Mouse (Mus musculus): ENCODE results near the gene Neo1. TPM values are rescaled to one million over a fixed set of nuclear protein-coding genes. Genes with fewer than 3 reads are reported as not detected.

Neo1 gene
- polyA plus RNA-seq, 1 experiment, result 2.4 TPM

DNA sequence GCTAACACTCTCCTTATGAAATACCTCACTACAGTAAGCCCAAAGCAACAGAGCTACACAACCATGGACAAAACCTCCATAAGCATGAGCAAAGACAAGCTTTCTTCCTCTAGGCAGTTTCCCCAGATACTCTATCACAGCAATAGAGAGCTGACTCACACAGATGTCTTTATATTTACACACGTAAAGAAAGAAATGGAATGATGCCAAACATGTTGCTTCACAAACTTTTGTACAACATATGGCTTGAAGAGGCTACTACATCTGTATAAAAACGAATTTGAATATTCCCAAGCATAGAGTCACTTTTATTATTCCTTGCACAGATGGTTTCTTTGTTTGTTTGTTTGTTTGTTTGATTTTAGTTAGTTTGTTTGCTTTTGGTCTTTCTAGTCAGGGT, 101.5 kb downstream of the Neo1 start:
- 66% methylated on average over 2 of the region's 2 CpGs for WGBS
- DNase-seq (ENCODE audit: low read depth in 1 of 2, low spot score in 2 of 2), result no peak
- TF ChIP-seq CTCF (IDR thresholded peaks at IDR 0.05; ENCODE audit: extremely low read depth, insufficient read depth, insufficient read length, insufficient replicate concordance) (no peak), POLR2A (IDR thresholded peaks at IDR 0.05; ENCODE audit: low read depth, low read length) (no peak)

DNA sequence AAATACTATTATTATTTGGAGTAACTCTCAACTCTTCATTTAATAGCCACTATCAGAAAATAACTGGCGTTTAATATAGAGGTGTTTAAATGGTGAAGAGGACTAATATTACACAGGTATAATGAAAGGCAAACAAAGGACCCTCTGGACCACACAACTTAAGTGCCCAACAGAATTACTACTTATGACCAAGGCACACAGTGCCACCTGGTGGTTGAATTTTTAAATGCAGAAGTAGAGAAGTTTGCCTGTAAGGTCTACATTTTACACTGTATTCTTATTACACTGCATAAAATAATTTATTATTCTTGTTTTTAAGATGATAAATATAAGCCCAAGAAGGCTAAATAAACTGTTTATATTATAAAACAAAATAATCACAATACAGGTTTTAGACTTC, 108.1 kb downstream of the Neo1 start:
- no peaks in the 10 kb centered on the region for H3K36me3 ChIP-seq (ENCODE audit: control insufficient read depth, insufficient read depth, low read length)
- peak; percentile 11 to 13 for DNase-seq (ENCODE audit: low read depth in 1 of 2, low spot score in 2 of 2)
- H3K4me3 ChIP-seq (ENCODE audit: extremely low read depth, insufficient read depth, insufficient read length), result no peak overlapping the region
- peak; percentile 15; the same call in 1 of the 2 replicates for TF ChIP-seq CTCF (IDR thresholded peaks at IDR 0.05; ENCODE audit: extremely low read depth, insufficient read depth, insufficient read length, insufficient replicate concordance)
- no peak for TF ChIP-seq POLR2A (IDR thresholded peaks at IDR 0.05; ENCODE audit: low read depth, low read length)
- no peak overlapping the region for H3K27ac ChIP-seq (ENCODE audit: insufficient read depth, low read length)
- no peaks in the 10 kb centered on the region for H3K27me3 ChIP-seq (ENCODE audit: control insufficient read depth, insufficient read depth, low read length)
- no peaks in the 10 kb centered on the region for H3K4me1 ChIP-seq (ENCODE audit: control insufficient read depth, insufficient read depth, insufficient read length)
- WGBS, result 17% methylated on average over 1 of the region's 1 CpGs

More for the DNA sequence above, 101.5 kb downstream of the Neo1 start:
- Histone ChIP-seq H3K36me3 (ENCODE audit: control insufficient read depth, insufficient read depth, low read length) (no peaks in the 10 kb centered on the region), H3K27me3 (ENCODE audit: control insufficient read depth, insufficient read depth, low read length) (no peaks in the 10 kb centered on the region), H3K4me1 (ENCODE audit: control insufficient read depth, insufficient read depth, insufficient read length) (no peaks in the 10 kb centered on the region), H3K4me3 (ENCODE audit: extremely low read depth, insufficient read depth, insufficient read length) (no peak overlapping the region), H3K27ac (ENCODE audit: insufficient read depth, low read length) (no peak overlapping the region)

DNA sequence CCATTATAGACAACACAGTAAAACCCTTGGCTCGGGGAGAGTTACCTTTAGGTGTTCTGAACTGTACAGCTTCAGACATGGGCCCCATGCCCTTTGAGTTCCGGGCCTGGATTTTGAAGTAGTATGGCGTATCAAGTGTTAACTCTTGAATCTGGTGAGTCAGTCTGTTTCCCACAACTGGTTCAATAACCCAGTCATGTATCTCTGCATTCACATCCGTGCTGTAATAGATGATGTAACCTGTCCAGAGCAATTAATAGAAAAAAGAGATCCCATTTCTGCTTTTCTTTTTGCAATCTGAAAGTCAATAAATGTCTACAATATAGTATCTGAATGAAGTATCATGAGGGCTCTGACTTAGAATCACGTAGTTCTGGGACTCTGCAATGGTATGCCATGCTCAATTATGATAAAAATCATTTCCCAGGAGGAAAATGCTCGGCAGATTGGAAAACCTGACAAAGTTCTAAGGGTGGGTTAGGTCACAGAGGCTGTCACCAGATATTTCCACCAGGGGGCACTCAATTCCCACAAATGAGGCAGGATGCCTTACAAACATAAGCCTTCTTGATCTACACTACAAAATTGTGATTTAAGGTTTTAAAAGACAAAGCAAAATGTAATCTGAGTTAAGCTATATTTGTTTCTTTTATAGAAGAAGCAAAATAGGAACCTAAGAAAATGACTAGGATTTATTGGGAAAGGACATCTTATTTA, 133.2 kb downstream of the Neo1 start:
- Histone ChIP-seq H3K36me3 (ENCODE audit: control insufficient read depth, insufficient read depth, low read length) (no peaks in the 10 kb centered on the region), H3K27ac (ENCODE audit: insufficient read depth, low read length) (no peak overlapping the region), H3K27me3 (ENCODE audit: control insufficient read depth, insufficient read depth, low read length) (no peaks in the 10 kb centered on the region), H3K4me3 (ENCODE audit: extremely low read depth, insufficient read depth, insufficient read length) (no peak overlapping the region), H3K4me1 (ENCODE audit: control insufficient read depth, insufficient read depth, insufficient read length) (peaks cover 2% of the 10 kb centered on the region; the same call in 1 of the 2 replicates)
- 46% methylated on average over 6 of the region's 6 CpGs for WGBS
- TF ChIP-seq POLR2A (IDR thresholded peaks at IDR 0.05; ENCODE audit: low read depth, low read length) (no peak), CTCF (IDR thresholded peaks at IDR 0.05; ENCODE audit: extremely low read depth, insufficient read depth, insufficient read length, insufficient replicate concordance) (peak; percentile 54; the same call in 1 of the 2 replicates)
- DNase-seq (ENCODE audit: low read depth in 1 of 2, low spot score in 2 of 2), result peak; percentile 31 to 33

DNA sequence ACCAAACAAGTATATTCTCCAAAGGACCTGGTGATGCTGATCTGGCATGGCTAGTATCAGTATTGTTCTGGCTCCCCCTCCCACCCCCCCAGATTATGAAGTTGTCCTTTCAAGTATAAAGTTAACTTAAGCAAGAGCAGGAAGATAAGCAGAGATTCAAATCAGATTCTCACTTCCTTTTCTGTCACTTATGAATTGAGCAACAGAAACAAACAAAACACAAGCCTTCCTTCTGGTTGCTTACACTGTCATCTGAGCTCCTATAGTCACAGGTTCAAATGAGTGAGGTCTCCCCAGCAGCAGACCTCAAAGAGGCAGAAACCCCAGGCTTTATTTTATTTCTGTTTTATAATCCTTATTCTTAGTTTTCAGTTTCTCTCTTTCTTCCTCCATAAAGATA, 136.6 kb downstream of the Neo1 start:
- DNase-seq (ENCODE audit: low read depth in 1 of 2, low spot score in 2 of 2), result peak in 1 of 2 experiments; percentile 4
- no peaks in the 10 kb centered on the region for H3K27me3 ChIP-seq (ENCODE audit: control insufficient read depth, insufficient read depth, low read length)
- no peak for TF ChIP-seq CTCF (IDR thresholded peaks at IDR 0.05; ENCODE audit: extremely low read depth, insufficient read depth, insufficient read length, insufficient replicate concordance)
- peaks cover 2% of the 10 kb centered on the region; the same call in 1 of the 2 replicates for H3K4me1 ChIP-seq (ENCODE audit: control insufficient read depth, insufficient read depth, insufficient read length)
- H3K36me3 ChIP-seq (ENCODE audit: control insufficient read depth, insufficient read depth, low read length), result no peaks in the 10 kb centered on the region
- no peak overlapping the region for H3K27ac ChIP-seq (ENCODE audit: insufficient read depth, low read length)
- H3K4me3 ChIP-seq (ENCODE audit: extremely low read depth, insufficient read depth, insufficient read length), result no peak overlapping the region

DNA sequence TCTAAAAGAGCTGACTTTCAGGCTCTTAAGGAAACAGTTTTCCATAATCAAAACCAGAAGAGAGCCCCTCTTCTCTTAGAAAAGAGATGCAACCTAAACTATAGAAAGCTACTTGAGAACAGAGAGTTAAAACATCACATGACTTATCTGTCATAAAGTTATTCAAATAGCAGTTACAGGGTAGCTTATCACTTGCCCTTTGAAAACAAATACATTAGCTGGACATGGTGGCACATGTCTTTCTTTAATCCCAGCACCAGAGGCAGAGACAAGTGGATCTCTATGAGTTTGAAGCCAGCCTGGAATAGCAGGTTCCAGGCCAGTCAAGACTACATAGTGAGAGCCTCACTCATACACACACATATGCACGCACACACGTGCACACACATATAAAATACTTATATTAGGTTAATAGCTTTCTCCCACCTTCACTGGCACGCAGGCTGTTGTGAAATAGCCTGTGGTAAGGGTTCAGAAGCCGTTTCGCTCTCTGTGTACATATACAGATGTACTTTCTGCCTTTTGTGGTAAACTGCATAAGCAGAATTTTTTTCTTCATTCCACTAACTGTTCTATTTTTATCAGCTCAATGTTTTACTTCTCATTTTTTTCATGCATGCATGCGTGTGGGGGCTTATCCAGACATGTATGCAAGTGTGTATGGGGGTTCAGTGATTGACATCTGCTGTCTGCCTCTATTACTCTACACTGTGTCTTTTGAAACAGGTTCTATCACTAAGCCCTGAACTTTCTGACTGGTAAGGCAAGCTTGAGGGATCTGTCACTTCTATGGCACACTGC, 144.2 kb downstream of the Neo1 start:
- H3K27ac ChIP-seq (ENCODE audit: insufficient read depth, low read length), result no peak overlapping the region
- 15% methylated on average over 6 of the region's 6 CpGs for WGBS
- no peak for TF ChIP-seq CTCF (IDR thresholded peaks at IDR 0.05; ENCODE audit: extremely low read depth, insufficient read depth, insufficient read length, insufficient replicate concordance)
- TF ChIP-seq POLR2A (IDR thresholded peaks at IDR 0.05; ENCODE audit: low read depth, low read length), result no peak

DNA sequence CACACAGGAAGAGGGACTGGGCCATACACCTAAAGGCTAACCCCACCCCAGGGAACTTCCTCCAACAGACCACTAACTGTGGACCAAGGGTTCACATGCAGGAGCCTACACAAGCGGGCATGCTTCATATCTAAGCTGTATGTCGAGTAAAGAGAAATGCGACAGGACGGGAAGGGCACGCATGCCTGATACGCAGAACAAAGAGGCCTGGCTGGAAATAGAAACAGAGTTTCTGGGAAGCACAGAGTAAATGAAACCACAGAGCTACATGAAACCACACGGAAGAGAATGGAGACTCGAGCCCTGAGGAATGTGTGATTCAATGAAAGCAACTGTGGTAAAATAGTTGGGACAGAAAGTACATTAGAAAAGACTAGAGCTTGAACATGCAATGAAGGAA, 145.3 kb downstream of the Neo1 start:
- no peak overlapping the region for H3K4me3 ChIP-seq (ENCODE audit: extremely low read depth, insufficient read depth, insufficient read length)
- no peaks in the 10 kb centered on the region for H3K4me1 ChIP-seq (ENCODE audit: control insufficient read depth, insufficient read depth, insufficient read length)
- no peak overlapping the region for H3K27ac ChIP-seq (ENCODE audit: insufficient read depth, low read length)
- H3K27me3 ChIP-seq (ENCODE audit: control insufficient read depth, insufficient read depth, low read length), result no peaks in the 10 kb centered on the region
- TF ChIP-seq POLR2A (IDR thresholded peaks at IDR 0.05; ENCODE audit: low read depth, low read length), result no peak
- no peaks in the 10 kb centered on the region for H3K36me3 ChIP-seq (ENCODE audit: control insufficient read depth, insufficient read depth, low read length)
- DNase-seq (ENCODE audit: low read depth in 1 of 2, low spot score in 2 of 2), result no peak
- 66% methylated on average over 8 of the region's 8 CpGs for WGBS

More for the DNA sequence above, 144.2 kb downstream of the Neo1 start:
- Histone ChIP-seq H3K4me3 (ENCODE audit: extremely low read depth, insufficient read depth, insufficient read length) (no peak overlapping the region), H3K36me3 (ENCODE audit: control insufficient read depth, insufficient read depth, low read length) (no peaks in the 10 kb centered on the region), H3K27me3 (ENCODE audit: control insufficient read depth, insufficient read depth, low read length) (no peaks in the 10 kb centered on the region), H3K4me1 (ENCODE audit: control insufficient read depth, insufficient read depth, insufficient read length) (no peaks in the 10 kb centered on the region)
- no peak for DNase-seq (ENCODE audit: low read depth in 1 of 2, low spot score in 2 of 2)

All from spleen, adult 2 months (tissue).